Mouse (Mus musculus) megakaryocyte, embryonic 14.5 days (primary cell): ENCODE data around the gene Hhat. TPM values are rescaled to one million over a fixed set of nuclear protein-coding genes. Genes with fewer than 3 reads are reported as not detected.

Experiments
- H3K27me3 ChIP-seq: replicated peaks from 2 replicates; pipeline ENCODE3; 2012; ENCODE audit warnings: inconsistent platforms
- H3K36me3 ChIP-seq: replicated peaks from 2 replicates; pipeline ENCODE3; 2012; ENCODE audit warnings: low read length, inconsistent platforms, mixed read lengths
- H3K4me1 ChIP-seq: 2 replicates; pipeline ENCODE4 v1.6.1; 2012; ENCODE audit warnings: inconsistent platforms
- H3K4me3 ChIP-seq: replicated peaks from 2 replicates; pipeline ENCODE3; 2012; ENCODE audit warnings: moderate library complexity, mild to moderate bottlenecking, inconsistent platforms
- H3K9me3 ChIP-seq: 2 replicates; pipeline ENCODE4 v1.6.1; 2012; ENCODE audit warnings: inconsistent platforms
- FLI1 ChIP-seq: IDR thresholded peaks from 2 replicates; pipeline ENCODE4 v1.6.1; 2012; ENCODE audit warnings: low read length, inconsistent platforms, mixed read lengths
- GATA1 ChIP-seq: IDR thresholded peaks from 3 replicates; pipeline ENCODE4 v1.6.1; 2012; ENCODE audit warnings: mixed read lengths, low read length, inconsistent platforms, borderline replicate concordance
- polyA plus RNA-seq: library from polyadenylated mRNA; stranded (reverse); fragments of >175 nt; gene quantifications from 2 replicates; pipeline ENCODE4 v1.2.3, GENCODE M21; 2012; ENCODE audit warnings: low replicate concordance; ENCODE audit not compliant: insufficient read depth

Hhat gene
- polyA plus RNA-seq, 1 experiment: 0.03 TPM

DNA sequence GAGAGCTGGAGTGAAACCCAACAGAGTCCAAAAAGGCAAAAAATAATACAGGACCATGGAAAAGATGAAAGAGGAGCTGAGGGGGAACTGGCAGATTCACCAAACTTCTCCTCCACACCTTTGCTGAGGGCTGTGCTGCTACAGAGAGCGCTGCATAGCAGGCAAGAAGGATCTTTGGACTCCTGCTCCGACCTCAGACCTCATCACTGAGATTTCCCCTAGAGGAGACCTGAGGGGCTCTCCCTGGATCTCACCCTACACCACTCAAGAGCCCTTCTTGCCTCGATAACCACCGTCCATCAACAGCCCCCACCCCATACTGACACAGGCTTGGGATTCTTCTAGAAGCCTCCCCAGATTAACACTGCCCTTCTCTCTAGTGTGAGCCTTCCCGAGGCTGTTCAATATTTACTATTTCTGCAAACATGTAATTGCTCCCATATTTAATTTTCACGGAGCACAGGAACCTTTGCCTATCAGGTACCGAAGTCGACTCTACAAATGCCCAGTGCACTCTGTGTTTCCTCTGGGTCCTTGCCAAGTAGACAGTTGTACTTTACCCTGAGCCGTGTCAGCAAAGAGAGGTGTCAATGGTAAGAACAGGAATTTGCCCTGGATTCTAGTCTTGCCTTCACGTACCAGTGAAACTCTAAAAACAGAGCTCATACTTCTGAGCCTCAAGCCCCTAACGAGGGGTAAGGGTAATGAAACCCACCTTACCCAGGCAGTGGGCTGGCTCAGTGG lies 158.9 kb downstream of the Hhat start:
- H3K9me3 ChIP-seq: no peaks in the 10 kb centered on the region

GRCm38 (mm10) chr1:192606876-192607275 lies 164.1 kb downstream of the Hhat start:
- TF ChIP-seq FLI1 (no peak), GATA1 (no peak)
- Histone ChIP-seq H3K36me3 (no peaks in the 10 kb centered on the region), H3K4me1 (peaks cover 20% of the 10 kb centered on the region), H3K27me3 (peaks cover 41% of the 10 kb centered on the region), H3K9me3 (0 out of 2 replicates have a peak, but pooled peaks cover 3% of the 10 kb centered on the region), H3K4me3 (no peak overlapping the region)

More for the DNA sequence above, 158.9 kb downstream of the Hhat start:
- Histone ChIP-seq H3K4me1 (peaks cover 7% of the 10 kb centered on the region), H3K36me3 (no peaks in the 10 kb centered on the region), H3K27me3 (peaks cover 22% of the 10 kb centered on the region), H3K4me3 (no peak overlapping the region)
- TF ChIP-seq FLI1 (no peak), GATA1 (no peak)

DNA sequence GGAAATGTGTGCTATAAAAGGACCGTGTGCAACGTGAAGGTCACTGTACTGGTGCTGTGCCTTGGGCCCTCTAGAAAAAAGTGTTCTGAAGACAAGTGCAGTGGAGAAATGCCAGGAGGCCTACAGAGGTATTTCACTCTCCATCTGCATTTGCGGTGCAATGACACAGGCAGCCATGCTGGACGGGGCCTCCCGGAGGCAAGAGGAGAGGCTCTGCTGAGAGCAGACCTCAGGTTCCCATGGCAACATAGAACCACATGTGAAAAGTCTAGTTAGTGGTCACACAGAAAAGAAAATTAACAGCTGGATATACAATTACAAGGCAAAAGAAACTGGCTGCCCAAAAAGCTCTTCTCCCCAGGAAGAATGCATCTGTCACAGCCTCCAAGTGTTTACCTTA lies 166.6 kb downstream of the Hhat start:
- H3K4me1 ChIP-seq: peaks cover 17% of the 10 kb centered on the region
- H3K9me3 ChIP-seq: 0 out of 2 replicates have a peak, but pooled peaks cover 3% of the 10 kb centered on the region
- peaks cover 43% of the 10 kb centered on the region for H3K27me3 ChIP-seq
- TF ChIP-seq FLI1 (no peak), GATA1 (no peak)
- no peak overlapping the region for H3K4me3 ChIP-seq
- H3K36me3 ChIP-seq: no peaks in the 10 kb centered on the region

DNA sequence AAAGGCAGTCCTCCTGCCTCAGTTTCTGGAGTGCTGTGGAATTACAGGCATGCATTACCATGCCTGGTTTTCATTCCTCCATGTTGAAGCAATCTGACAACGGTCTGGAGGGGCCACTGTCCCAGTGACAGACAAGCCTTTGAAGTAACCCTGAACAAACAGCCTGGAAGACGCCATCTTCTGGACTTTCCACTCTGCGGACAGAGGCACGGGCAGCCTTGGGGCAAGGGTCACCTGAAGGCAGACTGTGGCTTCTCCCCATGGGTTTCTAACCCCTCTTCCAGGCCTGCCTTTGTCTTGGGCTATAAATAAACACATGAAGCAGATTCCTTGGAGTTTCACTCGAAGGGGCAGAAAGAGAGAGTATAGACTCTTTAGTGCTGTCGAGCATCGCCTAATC lies 167.5 kb downstream of the Hhat start:
- Histone ChIP-seq H3K9me3 (0 out of 2 replicates have a peak, but pooled peaks cover 3% of the 10 kb centered on the region), H3K36me3 (no peaks in the 10 kb centered on the region), H3K4me3 (no peak overlapping the region), H3K4me1 (peaks cover 17% of the 10 kb centered on the region), H3K27me3 (peaks cover 47% of the 10 kb centered on the region)
- no peak for TF ChIP-seq FLI1
- no peak for TF ChIP-seq GATA1

DNA sequence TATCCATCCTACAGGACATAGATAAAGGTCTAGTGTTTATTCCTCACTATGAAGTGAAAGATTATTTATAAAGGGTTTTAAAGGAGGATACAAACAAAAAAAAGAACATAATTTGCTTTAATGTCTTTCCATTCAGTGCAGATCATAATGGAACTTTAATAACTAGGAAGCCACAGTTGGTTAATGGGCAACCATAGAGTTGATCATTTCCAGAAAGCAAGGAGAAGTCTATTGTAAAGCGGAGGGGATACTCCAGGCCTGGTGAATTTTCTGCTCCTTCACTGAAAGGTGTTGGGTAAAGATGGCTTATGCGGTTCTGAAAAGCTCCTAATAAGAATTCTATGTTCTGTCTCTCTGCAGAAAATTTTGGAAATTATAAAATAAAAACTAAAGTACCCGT lies 169.8 kb downstream of the Hhat start:
- TF ChIP-seq GATA1 (no peak), FLI1 (no peak)
- H3K27me3 ChIP-seq: peaks cover 42% of the 10 kb centered on the region
- no peaks in the 10 kb centered on the region for H3K9me3 ChIP-seq
- H3K36me3 ChIP-seq: no peaks in the 10 kb centered on the region
- H3K4me3 ChIP-seq: no peak overlapping the region
- peaks cover 9% of the 10 kb centered on the region; the same call in 1 of the 2 replicates for H3K4me1 ChIP-seq

GRCm38 (mm10) chr1:192599746-192600145 lies 171.3 kb downstream of the Hhat start:
- Histone ChIP-seq H3K4me3 (no peak overlapping the region), H3K4me1 (peaks cover 9% of the 10 kb centered on the region; the same call in 1 of the 2 replicates), H3K9me3 (no peaks in the 10 kb centered on the region), H3K27me3 (peaks cover 46% of the 10 kb centered on the region), H3K36me3 (no peaks in the 10 kb centered on the region)
- TF ChIP-seq GATA1 (no peak), FLI1 (no peak)

DNA sequence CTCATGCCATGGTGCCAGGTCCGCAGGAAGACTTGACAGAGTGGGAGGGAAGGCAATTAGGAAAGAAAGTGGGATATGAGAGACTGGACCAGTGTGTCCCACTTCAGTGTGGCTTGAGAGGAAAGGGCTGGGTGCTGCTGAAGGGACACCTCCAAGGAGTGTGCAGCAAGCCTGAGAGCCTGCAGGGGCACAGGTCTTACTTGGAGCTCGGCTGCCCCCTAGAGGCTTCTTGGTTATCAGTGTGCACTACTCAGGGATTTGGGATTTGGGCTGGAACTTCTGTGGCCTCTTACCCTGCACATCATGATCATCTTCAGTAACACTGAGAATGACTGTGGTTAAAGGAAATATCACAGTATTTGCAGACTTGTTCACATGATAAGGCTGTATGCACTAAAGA lies 172.6 kb downstream of the Hhat start:
- Histone ChIP-seq H3K4me1 (peaks cover 13% of the 10 kb centered on the region), H3K36me3 (no peaks in the 10 kb centered on the region), H3K4me3 (no peak overlapping the region), H3K27me3 (peaks cover 38% of the 10 kb centered on the region), H3K9me3 (peaks cover 2% of the 10 kb centered on the region; the same call in 1 of the 2 replicates)
- TF ChIP-seq GATA1 (no peak), FLI1 (no peak)

GRCm38 (mm10) chr1:192595426-192595825 lies 175.6 kb downstream of the Hhat start:
- H3K9me3 ChIP-seq: peaks cover 19% of the 10 kb centered on the region; the same call in 1 of the 2 replicates
- TF ChIP-seq FLI1: no peak
- TF ChIP-seq GATA1: no peak
- H3K4me3 ChIP-seq: no peak overlapping the region
- peaks cover 23% of the 10 kb centered on the region for H3K27me3 ChIP-seq
- H3K36me3 ChIP-seq: no peaks in the 10 kb centered on the region
- peaks cover 13% of the 10 kb centered on the region for H3K4me1 ChIP-seq

GRCm38 (mm10) chr1:192593492-192593891 lies 177.5 kb downstream of the Hhat start:
- TF ChIP-seq GATA1 (no peak), FLI1 (no peak)
- H3K4me1 ChIP-seq: peaks cover 13% of the 10 kb centered on the region
- peaks cover 19% of the 10 kb centered on the region; the same call in 1 of the 2 replicates for H3K9me3 ChIP-seq
- no peak overlapping the region for H3K4me3 ChIP-seq
- peaks cover 15% of the 10 kb centered on the region for H3K27me3 ChIP-seq
- H3K36me3 ChIP-seq: no peaks in the 10 kb centered on the region

DNA sequence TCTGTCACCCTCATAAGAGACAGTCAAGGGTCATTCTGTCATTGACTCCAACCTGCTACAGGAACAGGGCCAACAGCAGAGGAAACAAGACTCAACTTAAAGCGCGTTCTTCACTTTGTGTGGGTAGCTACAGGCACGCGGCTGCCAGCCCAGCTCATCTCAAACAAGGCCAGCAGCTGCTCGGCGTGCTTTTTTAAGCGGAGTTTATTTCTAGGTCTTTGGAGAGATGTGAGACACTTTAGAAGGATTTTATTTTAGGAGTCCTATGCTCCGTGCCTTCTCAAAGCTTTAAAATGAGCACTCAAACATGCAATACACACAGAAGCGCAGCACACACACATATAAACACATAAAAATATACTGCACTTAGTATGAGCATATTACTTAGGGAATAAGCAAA lies 183.6 kb downstream of the Hhat start:
- no peak for TF ChIP-seq GATA1
- no peak for TF ChIP-seq FLI1
- Histone ChIP-seq H3K27me3 (peaks cover 5% of the 10 kb centered on the region), H3K36me3 (no peaks in the 10 kb centered on the region), H3K4me1 (peaks cover 10% of the 10 kb centered on the region), H3K4me3 (no peak overlapping the region), H3K9me3 (peaks cover 11% of the 10 kb centered on the region)
